Mouse (Mus musculus): ENCODE measurements around the gene Gm45623. TPM values are rescaled to one million over a fixed set of nuclear protein-coding genes. Genes with fewer than 3 reads are reported as not detected.

The Gm45623 gene
- polyA plus RNA-seq (2015; fragmentation: Nextera tagmentation; extraction: Ambion mirVana), result not detected in 2 replicates

- peaks cover 81% of the 10 kb centered on the region for H3K27me3 ChIP-seq
- H3K4me1 ChIP-seq (replicated peaks), result peaks cover 11% of the 10 kb centered on the region; the same call in 1 of the 2 replicates
- H3K36me3 ChIP-seq (replicated peaks), result no peaks in the 10 kb centered on the region
- no peak within 1 kb of the TSS for H3K9ac ChIP-seq
- ATAC-seq (ENCODE audit: insufficient read depth), result no peak
- H3K4me2 ChIP-seq, result peak within 1 kb of the TSS; percentile 60
- WGBS (ENCODE audit: insufficient replicate concordance), result under 1% methylated on average over 70 of the region's 71 CpGs
- peak within 1 kb of the TSS; percentile 28 for H3K4me3 ChIP-seq (replicated peaks)
- H3K9me3 ChIP-seq (replicated peaks), result no peaks in the 10 kb centered on the region
- no peak within 1 kb of the TSS for H3K27ac ChIP-seq (replicated peaks)
Observed at GRCm38 (mm10) chr13:56753192-56753951, at the start of gene Gm45623. Gene Gm45623, minus strand, starts transcription at chr13:56753827.

DNA sequence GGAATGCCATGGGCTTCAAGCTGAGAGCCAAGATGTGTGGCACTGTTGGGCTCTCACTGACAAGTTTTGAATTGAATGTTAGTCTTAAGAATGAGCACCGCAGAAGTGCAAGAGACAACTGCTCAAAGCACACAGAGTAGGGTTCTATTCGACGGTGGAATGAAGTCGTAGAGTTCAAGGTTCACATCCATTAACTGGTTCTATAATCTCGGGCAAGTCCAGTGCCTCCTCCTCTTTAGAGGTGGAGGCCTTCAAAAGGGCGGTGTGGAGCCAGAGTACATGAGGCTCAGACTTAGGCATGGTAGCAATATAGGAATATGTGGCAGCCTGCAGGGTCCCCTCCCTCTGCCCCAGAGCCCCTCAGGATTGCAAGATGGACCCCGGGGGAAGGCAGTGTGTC, 43.8 kb upstream of the Gm45623 start:
- Histone ChIP-seq H3K9ac (no peak overlapping the region), H3K4me3 (replicated peaks) (no peak overlapping the region), H3K4me2 (no peak overlapping the region), H3K4me1 (replicated peaks) (no peaks in the 10 kb centered on the region), H3K27ac (replicated peaks) (no peak overlapping the region), H3K36me3 (replicated peaks) (no peaks in the 10 kb centered on the region), H3K9me3 (replicated peaks) (no peaks in the 10 kb centered on the region), H3K27me3 (no peaks in the 10 kb centered on the region)
- no peak for ATAC-seq (ENCODE audit: insufficient read depth)
- 68% methylated on average over 7 of the region's 7 CpGs for WGBS (ENCODE audit: insufficient replicate concordance)

- no peak for ATAC-seq (ENCODE audit: insufficient read depth)
- H3K27ac ChIP-seq (replicated peaks), result no peak overlapping the region
- no peak overlapping the region for H3K4me2 ChIP-seq
- 69% methylated on average over 7 of the region's 7 CpGs for WGBS (ENCODE audit: insufficient replicate concordance)
- H3K9me3 ChIP-seq (replicated peaks), result no peaks in the 10 kb centered on the region
- H3K9ac ChIP-seq, result no peak overlapping the region
- no peak overlapping the region for H3K4me3 ChIP-seq (replicated peaks)
- no peaks in the 10 kb centered on the region for H3K27me3 ChIP-seq
- no peaks in the 10 kb centered on the region for H3K36me3 ChIP-seq (replicated peaks)
- no peaks in the 10 kb centered on the region for H3K4me1 ChIP-seq (replicated peaks)
Observed at GRCm38 (mm10) chr13:56795501-56795900, 41.9 kb upstream of the Gm45623 start.

DNA sequence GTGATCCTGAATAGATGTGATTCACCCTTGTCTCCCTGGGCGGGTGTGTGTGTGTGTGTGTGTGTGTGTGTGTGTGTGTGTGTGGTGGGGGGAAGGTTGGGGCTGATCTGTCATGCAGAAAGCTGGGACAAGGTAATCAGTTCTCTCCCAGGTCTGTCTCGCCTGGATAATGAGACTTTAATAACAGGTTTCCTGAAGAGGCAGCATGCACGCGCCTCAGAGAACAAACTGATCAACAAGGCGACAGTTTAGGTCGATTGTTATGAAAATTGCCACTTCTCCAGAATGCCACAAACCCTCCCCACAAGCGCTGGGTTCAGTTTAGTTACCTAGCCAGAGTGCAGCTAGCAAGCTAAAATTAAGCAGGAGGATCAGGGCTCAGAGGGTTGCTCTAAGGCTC, 40.8 kb upstream of the Gm45623 start:
- Histone ChIP-seq H3K9ac (no peak overlapping the region), H3K4me1 (replicated peaks) (no peaks in the 10 kb centered on the region), H3K4me2 (no peak overlapping the region), H3K4me3 (replicated peaks) (no peak overlapping the region), H3K27ac (replicated peaks) (no peak overlapping the region), H3K27me3 (no peaks in the 10 kb centered on the region), H3K36me3 (replicated peaks) (no peaks in the 10 kb centered on the region), H3K9me3 (replicated peaks) (no peaks in the 10 kb centered on the region)
- no peak for ATAC-seq (ENCODE audit: insufficient read depth)
- 54% methylated on average over 7 of the region's 7 CpGs for WGBS (ENCODE audit: insufficient replicate concordance)

DNA sequence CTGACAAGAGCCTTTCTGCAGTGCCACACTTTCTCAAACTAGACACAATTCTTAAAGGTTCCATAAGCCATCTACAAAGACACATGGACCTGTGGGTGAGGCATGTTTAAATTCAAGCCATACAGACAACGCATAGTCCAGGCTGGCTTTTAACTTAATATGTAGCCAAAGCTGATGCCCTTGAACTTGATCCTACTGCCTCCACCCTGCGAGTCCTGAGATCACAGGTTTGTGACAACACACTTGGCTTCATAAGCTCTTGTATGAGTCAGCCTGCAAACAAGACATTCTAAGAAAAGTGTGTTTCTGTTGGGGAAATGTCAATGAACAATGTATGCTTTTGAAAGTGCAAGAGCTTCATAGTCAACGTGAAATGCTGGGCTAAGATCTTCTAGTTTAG, 39.2 kb upstream of the Gm45623 start:
- Histone ChIP-seq H3K9ac (no peak overlapping the region), H3K9me3 (replicated peaks) (no peaks in the 10 kb centered on the region), H3K4me2 (no peak overlapping the region), H3K4me1 (replicated peaks) (no peaks in the 10 kb centered on the region), H3K27ac (replicated peaks) (no peak overlapping the region), H3K36me3 (replicated peaks) (no peaks in the 10 kb centered on the region), H3K4me3 (replicated peaks) (no peak overlapping the region), H3K27me3 (no peaks in the 10 kb centered on the region)
- WGBS (ENCODE audit: insufficient replicate concordance), result 63% methylated on average over 3 of the region's 3 CpGs
- ATAC-seq (ENCODE audit: insufficient read depth), result no peak

- no peaks in the 10 kb centered on the region for H3K4me1 ChIP-seq (replicated peaks)
- H3K9ac ChIP-seq, result no peak overlapping the region
- no peaks in the 10 kb centered on the region for H3K27me3 ChIP-seq
- H3K4me2 ChIP-seq, result no peak overlapping the region
- H3K27ac ChIP-seq (replicated peaks), result no peak overlapping the region
- H3K36me3 ChIP-seq (replicated peaks), result no peaks in the 10 kb centered on the region
- H3K9me3 ChIP-seq (replicated peaks), result no peaks in the 10 kb centered on the region
- no peak for ATAC-seq (ENCODE audit: insufficient read depth)
- H3K4me3 ChIP-seq (replicated peaks), result no peak overlapping the region
- 67% methylated on average over 3 of the region's 3 CpGs for WGBS (ENCODE audit: insufficient replicate concordance)
Observed at GRCm38 (mm10) chr13:56790683-56791082, 37.1 kb upstream of the Gm45623 start.

DNA sequence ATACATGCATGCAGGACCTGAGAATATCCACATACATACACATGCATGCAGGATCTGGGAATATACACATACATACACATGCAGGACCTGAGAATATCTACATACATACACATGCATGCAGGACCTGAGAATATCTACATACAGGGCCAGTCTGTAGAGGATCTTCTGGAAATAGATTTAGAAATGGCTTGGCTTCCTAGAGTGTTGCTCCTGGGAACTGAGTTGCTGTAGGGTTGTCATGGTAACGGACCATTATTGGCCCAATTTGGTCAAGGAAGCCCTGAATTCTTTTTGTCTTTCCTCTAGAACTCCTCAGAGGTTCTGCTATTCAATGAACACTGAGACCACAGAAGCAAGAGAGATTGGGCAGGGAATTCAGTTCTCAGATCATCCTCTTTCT, 29.0 kb upstream of the Gm45623 start:
- no peak overlapping the region for H3K4me2 ChIP-seq
- no peaks in the 10 kb centered on the region for H3K4me1 ChIP-seq (replicated peaks)
- no peak overlapping the region for H3K9ac ChIP-seq
- no peak for ATAC-seq (ENCODE audit: insufficient read depth)
- no peak overlapping the region for H3K27ac ChIP-seq (replicated peaks)
- H3K27me3 ChIP-seq, result no peaks in the 10 kb centered on the region
- no peaks in the 10 kb centered on the region for H3K36me3 ChIP-seq (replicated peaks)
- WGBS (ENCODE audit: insufficient replicate concordance), result 51% methylated on average over 1 of the region's 1 CpGs
- no peak overlapping the region for H3K4me3 ChIP-seq (replicated peaks)
- no peaks in the 10 kb centered on the region for H3K9me3 ChIP-seq (replicated peaks)

GRCm38 (mm10) chr13:56781697-56782096, 28.1 kb upstream of the Gm45623 start:
- Histone ChIP-seq H3K9me3 (replicated peaks) (no peaks in the 10 kb centered on the region), H3K4me1 (replicated peaks) (no peaks in the 10 kb centered on the region), H3K4me3 (replicated peaks) (no peak overlapping the region), H3K36me3 (replicated peaks) (no peaks in the 10 kb centered on the region), H3K27me3 (no peaks in the 10 kb centered on the region), H3K27ac (replicated peaks) (no peak overlapping the region), H3K4me2 (no peak overlapping the region), H3K9ac (no peak overlapping the region)
- ATAC-seq (ENCODE audit: insufficient read depth), result no peak
- 76% methylated on average over 3 of the region's 3 CpGs for WGBS (ENCODE audit: insufficient replicate concordance)

DNA sequence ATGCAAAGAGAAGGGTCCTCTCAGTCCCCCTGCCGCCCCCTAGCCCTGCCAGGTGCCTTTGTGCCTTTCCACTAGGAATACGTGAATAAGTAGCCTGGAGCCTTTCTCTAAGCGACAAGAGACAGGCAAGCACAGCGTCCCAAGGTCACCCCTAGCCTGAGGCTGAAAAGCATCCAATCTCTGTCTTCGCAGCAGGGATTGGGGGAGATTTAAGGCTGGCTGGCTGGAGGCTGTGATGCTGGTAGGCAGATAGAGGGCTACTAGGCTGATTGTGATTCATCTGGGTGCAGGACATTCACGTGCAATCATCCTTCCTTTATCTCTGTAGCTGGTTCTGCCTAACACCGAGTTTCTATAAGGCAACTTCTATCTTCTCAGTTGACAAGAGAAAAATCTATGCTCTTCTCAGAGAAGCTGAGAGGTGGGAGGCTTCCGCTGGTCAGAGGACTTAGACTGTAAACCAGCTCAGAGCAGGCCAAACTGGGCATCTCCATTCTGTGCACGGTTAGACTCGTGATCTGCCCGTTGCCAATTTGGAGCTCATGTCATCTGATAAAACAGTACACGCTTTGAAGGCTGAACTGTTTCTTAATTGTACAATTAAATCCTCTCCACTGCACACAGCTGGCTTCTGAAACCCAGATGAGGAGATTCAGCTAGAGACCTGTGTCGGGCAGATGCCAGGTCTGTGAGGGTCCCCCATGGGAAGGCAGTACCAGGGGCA, 27.3 kb upstream of the Gm45623 start:
- no peaks in the 10 kb centered on the region for H3K36me3 ChIP-seq (replicated peaks)
- ATAC-seq (ENCODE audit: insufficient read depth), result no peak
- no peaks in the 10 kb centered on the region for H3K9me3 ChIP-seq (replicated peaks)
- no peak overlapping the region for H3K4me3 ChIP-seq (replicated peaks)
- WGBS (ENCODE audit: insufficient replicate concordance), result 57% methylated on average over 13 of the region's 13 CpGs
- H3K27ac ChIP-seq (replicated peaks), result no peak overlapping the region
- H3K9ac ChIP-seq, result no peak overlapping the region
- no peak overlapping the region for H3K4me2 ChIP-seq
- H3K27me3 ChIP-seq, result no peaks in the 10 kb centered on the region
- H3K4me1 ChIP-seq (replicated peaks), result no peaks in the 10 kb centered on the region

DNA sequence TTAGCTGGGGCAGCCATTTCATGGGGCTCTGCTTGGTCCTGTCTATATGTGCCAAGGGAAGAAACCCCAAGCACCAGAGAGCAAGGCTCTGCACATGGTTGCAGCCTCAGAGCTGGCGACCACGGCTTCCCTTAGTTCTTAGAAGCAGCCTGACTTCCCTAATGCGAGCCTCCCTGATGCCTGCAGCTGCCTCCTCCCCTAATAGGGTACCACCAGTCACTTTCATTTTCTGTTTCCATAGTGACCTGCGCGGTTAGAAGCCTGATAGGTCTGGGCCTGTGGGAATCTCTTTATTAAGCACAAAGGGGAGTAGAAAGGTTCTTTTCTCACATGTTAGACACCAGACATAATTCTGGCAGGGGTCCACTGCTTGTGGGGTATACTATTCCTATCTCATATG, 20.7 kb upstream of the Gm45623 start:
- H3K27me3 ChIP-seq, result no peaks in the 10 kb centered on the region
- no peak for ATAC-seq (ENCODE audit: insufficient read depth)
- no peak overlapping the region for H3K27ac ChIP-seq (replicated peaks)
- no peak overlapping the region for H3K4me3 ChIP-seq (replicated peaks)
- no peak overlapping the region for H3K9ac ChIP-seq
- no peaks in the 10 kb centered on the region for H3K9me3 ChIP-seq (replicated peaks)
- no peak overlapping the region for H3K4me2 ChIP-seq
- H3K4me1 ChIP-seq (replicated peaks), result no peaks in the 10 kb centered on the region
- 18% methylated on average over 5 of the region's 5 CpGs for WGBS (ENCODE audit: insufficient replicate concordance)
- no peaks in the 10 kb centered on the region for H3K36me3 ChIP-seq (replicated peaks)

- H3K4me1 ChIP-seq (replicated peaks), result no peaks in the 10 kb centered on the region
- H3K9me3 ChIP-seq (replicated peaks), result no peaks in the 10 kb centered on the region
- ATAC-seq (ENCODE audit: insufficient read depth), result no peak
- no peaks in the 10 kb centered on the region; the same call in 1 of the 2 replicates for H3K27me3 ChIP-seq
- H3K4me2 ChIP-seq, result no peak overlapping the region
- H3K9ac ChIP-seq, result no peak overlapping the region
- 43% methylated on average over 14 of the region's 14 CpGs for WGBS (ENCODE audit: insufficient replicate concordance)
- no peaks in the 10 kb centered on the region for H3K36me3 ChIP-seq (replicated peaks)
- H3K27ac ChIP-seq (replicated peaks), result no peak overlapping the region
- H3K4me3 ChIP-seq (replicated peaks), result no peak overlapping the region
Observed at GRCm38 (mm10) chr13:56773262-56773870, 19.7 kb upstream of the Gm45623 start.
